ENCODE assay signal across 28 mouse cellular contexts in the genomic region with DNA sequence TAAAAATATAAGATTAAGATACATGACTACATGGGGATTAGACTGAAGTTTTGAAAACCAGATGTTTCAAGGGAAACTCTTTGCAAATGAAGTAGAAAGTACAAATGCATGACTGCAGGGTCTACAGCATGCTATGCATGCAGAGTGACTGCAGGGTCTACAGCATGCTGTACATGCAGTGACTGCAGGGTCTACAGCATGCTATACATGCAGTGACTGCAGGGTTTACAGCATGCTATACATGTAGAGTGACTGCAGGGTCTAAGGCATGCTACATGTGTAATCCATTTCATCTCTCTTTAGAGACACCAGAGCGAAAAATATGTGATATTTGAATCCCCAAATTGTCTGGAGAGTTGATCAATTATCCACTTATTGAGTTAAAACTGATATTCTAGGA.
"Had no signal": no experiment of that assay in that cellular context is flagged by ENCODE, and none has a peak within 500 bp of the region (broad histone marks: within the 10 kb centered on the region; RNA-seq: fewer than 3 reads in every experiment).

No protein-coding gene starts in this region.

- H3K36me3 ChIP-seq: embryonic facial prominence, embryonic 12.5 days; embryonic facial prominence, embryonic 13.5 days; embryonic facial prominence, embryonic 15.5 days; forebrain, embryonic 10.5 days; forebrain, embryonic 12.5 days; forebrain, embryonic 15.5 days; heart, embryonic 10.5 days had no signal

- H3K27me3 ChIP-seq: embryonic facial prominence, embryonic 12.5 days; embryonic facial prominence, embryonic 15.5 days; forebrain, embryonic 12.5 days; forebrain, embryonic 13.5 days; forebrain, embryonic 15.5 days had no signal

- ATAC-seq: forebrain, embryonic 13.5 days; forebrain, embryonic 14.5 days; forebrain, embryonic 15.5 days; forebrain, embryonic 16.5 days; forebrain, postnatal 0 days had no signal

- H3K27ac ChIP-seq: embryonic facial prominence, embryonic 13.5 days; embryonic facial prominence, embryonic 15.5 days; forebrain, embryonic 10.5 days; forebrain, embryonic 12.5 days; forebrain, embryonic 13.5 days; forebrain, embryonic 15.5 days; gastrocnemius, adult 2 months; heart, adult 2 months; heart, embryonic 10.5 days had no signal

- H3K4me1 ChIP-seq: embryonic facial prominence, embryonic 15.5 days; forebrain, embryonic 12.5 days; forebrain, embryonic 13.5 days; forebrain, embryonic 15.5 days; heart, embryonic 10.5 days had no signal

- H3K9me3 ChIP-seq: embryonic facial prominence, embryonic 12.5 days; embryonic facial prominence, embryonic 13.5 days; embryonic facial prominence, embryonic 15.5 days; forebrain, embryonic 10.5 days; forebrain, embryonic 12.5 days; forebrain, embryonic 13.5 days; forebrain, embryonic 15.5 days; heart, embryonic 10.5 days had no signal

- DNase-seq: cerebellum, adult 2 months; cerebellum, adult 8-10 months; cerebellum, adult 9-10 months; cerebellum, adult 9-11 months; cerebellum, postnatal 10 days; cerebellum, postnatal 14 days; cerebellum, postnatal 25 days; cerebellum, postnatal 36 days; embryo, embryonic 11 days; forebrain, postnatal 0 days; gastrocnemius, adult 2 months; gastrocnemius, postnatal 10 days; gastrocnemius, postnatal 14 days; gastrocnemius, postnatal 25 days; gastrocnemius, postnatal 36 days; heart, adult 18-20 months; heart, adult 2 months had no signal

- H3K4me2 ChIP-seq: embryonic facial prominence, embryonic 12.5 days; embryonic facial prominence, embryonic 13.5 days; embryonic facial prominence, embryonic 15.5 days; forebrain, embryonic 12.5 days; forebrain, embryonic 13.5 days; forebrain, embryonic 15.5 days had no signal

- H3K4me3 ChIP-seq: embryonic facial prominence, embryonic 12.5 days; embryonic facial prominence, embryonic 13.5 days; embryonic facial prominence, embryonic 15.5 days; erythroblast, embryonic 14.5 days; forebrain, embryonic 10.5 days; forebrain, embryonic 12.5 days; forebrain, embryonic 13.5 days; forebrain, embryonic 15.5 days; gastrocnemius, adult 2 months; heart, adult 2 months; heart, embryonic 10.5 days had no signal

- H3K9ac ChIP-seq: embryonic facial prominence, embryonic 12.5 days; embryonic facial prominence, embryonic 13.5 days; embryonic facial prominence, embryonic 15.5 days; forebrain, embryonic 12.5 days; forebrain, embryonic 13.5 days; forebrain, embryonic 15.5 days; forebrain, postnatal 0 days had no signal
